8 mouse cellular contexts compared by ENCODE assay signal in the genomic region with DNA sequence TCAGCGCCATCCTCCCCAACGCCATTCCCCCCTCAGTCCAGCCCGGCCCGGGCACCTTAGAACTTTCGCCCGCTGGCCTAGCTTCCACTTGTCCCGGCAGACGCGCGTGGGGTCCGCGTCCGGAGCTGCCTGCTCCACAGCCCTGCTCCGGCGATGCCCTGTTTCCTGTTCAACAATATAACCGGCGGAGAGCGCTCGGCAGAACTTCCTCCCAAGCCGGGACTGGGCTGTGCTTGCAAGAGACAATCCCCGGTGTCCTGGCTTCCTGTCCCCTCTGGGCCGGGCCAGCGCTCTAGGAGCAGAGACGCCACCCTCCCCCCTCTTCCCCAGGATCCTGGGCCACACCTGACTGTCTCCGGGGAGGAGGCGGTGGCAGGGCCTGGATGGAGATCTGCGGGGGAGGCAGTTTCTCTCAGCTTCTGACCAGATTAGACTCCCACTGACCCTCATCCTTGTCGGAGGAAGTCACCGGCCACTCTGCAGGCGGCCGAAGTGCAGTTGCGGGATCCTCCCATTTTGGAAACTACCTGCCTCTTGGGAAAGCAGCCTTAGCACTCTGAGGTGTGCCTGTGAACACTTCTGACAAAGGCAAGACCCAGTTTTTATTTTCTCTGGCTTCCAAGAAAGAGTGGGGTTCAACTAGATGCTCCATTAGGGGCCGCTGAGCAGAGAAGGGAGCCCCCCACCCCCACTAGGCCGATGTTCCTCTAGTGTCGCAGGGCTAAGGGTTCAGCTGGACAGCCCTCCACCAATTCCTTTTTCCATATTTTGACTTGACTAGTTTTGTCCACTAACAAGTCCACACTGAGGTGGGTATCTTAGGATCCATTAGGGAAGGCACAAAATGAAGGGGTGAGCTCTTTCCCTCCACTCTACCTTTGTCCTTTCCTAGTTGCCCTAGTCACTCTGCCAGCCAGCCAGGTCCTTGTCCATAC. TPM values are rescaled to one million over a fixed set of nuclear protein-coding genes. Genes with fewer than 3 reads are reported as not detected.
DNase-seq lines count a peak whose midpoint lies in the region; ATAC-seq and TF ChIP-seq lines count a peak whose summit lies in the region.

Gene Arhgap27 (minus strand): TSS at position 479 of the 935 bp plus-strand sequence.

- no peaks in the 10 kb centered on the region for H3K9me3 ChIP-seq in hindbrain, postnatal 0 days (ENCODE audit: low read length)
- no peaks in the 10 kb centered on the region; the same call in 1 of the 2 replicates for H3K9me3 ChIP-seq in limb, embryonic 12.5 days
- H3K9me3 ChIP-seq in midbrain, embryonic 14.5 days (ENCODE audit: control insufficient read depth, low read length), result no peaks in the 10 kb centered on the region

- peak; percentile 47 for DNase-seq in cerebellum, adult 11-12 months
- DNase-seq in cerebellum, adult 9-10 months, result no peak
- DNase-seq in cerebellum, postnatal 10 days, result peak; percentile 38 to 44
- peak; percentile 72 for DNase-seq in gastrocnemius, postnatal 14 days
- no peak for DNase-seq in hindbrain, postnatal 0 days (ENCODE audit: low spot score)
- DNase-seq in midbrain, embryonic 14.5 days, result peak; percentile 59
- DNase-seq in splenic B cell, adult 2 months (ENCODE audit: low read depth, low spot score), result peak; percentile 62

- peaks cover 15% of the 10 kb centered on the region for H3K27me3 ChIP-seq in hindbrain, postnatal 0 days (ENCODE audit: insufficient read depth, low read length)
- H3K27me3 ChIP-seq in limb, embryonic 12.5 days, result peaks cover 78% of the 10 kb centered on the region
- peaks cover 58% of the 10 kb centered on the region for H3K27me3 ChIP-seq in midbrain, embryonic 14.5 days (ENCODE audit: control insufficient read depth, insufficient read depth, low read length)
- H3K27me3 ChIP-seq in splenic B cell, adult 2 months (ENCODE audit: control insufficient read depth, insufficient read depth, low read length, poor library complexity, severe bottlenecking), result no peaks in the 10 kb centered on the region

- peak within 1 kb of the TSS; percentile 40 for H3K4me3 ChIP-seq in hindbrain, postnatal 0 days (ENCODE audit: low read length)
- H3K4me3 ChIP-seq in limb, embryonic 12.5 days (replicated peaks), result peak within 1 kb of the TSS; percentile 54
- H3K4me3 ChIP-seq in midbrain, embryonic 14.5 days (replicated peaks; ENCODE audit: low read depth, low read length), result peak within 1 kb of the TSS; percentile 30

- peak within 1 kb of the TSS; percentile 71 for H3K4me2 ChIP-seq in hindbrain, postnatal 0 days (ENCODE audit: low read depth, low read length)
- peak within 1 kb of the TSS; percentile 87 for H3K4me2 ChIP-seq in limb, embryonic 12.5 days
- peak within 1 kb of the TSS; percentile 55 for H3K4me2 ChIP-seq in midbrain, embryonic 14.5 days (ENCODE audit: low read length)

- TF ChIP-seq CTCF in hindbrain, postnatal 0 days (IDR thresholded peaks at IDR 0.05; ENCODE audit: low read depth), result no peak

- intact Hi-C loops in gastrocnemius, postnatal 14 days (cut with DNase I; ENCODE audit: low total_unique reads), result loop anchor here (5.0 kb wide), 1 partner anchor 34 kb away; no protein-coding TSS in a partner anchor

- H3K9ac ChIP-seq in hindbrain, postnatal 0 days (replicated peaks; ENCODE audit: low read length), result peak within 1 kb of the TSS; percentile 43; the same call in 1 of the 2 replicates
- H3K9ac ChIP-seq in limb, embryonic 12.5 days (replicated peaks), result peak within 1 kb of the TSS; percentile 51
- peak within 1 kb of the TSS; percentile 27; the same call in 1 of the 2 replicates for H3K9ac ChIP-seq in midbrain, embryonic 14.5 days (replicated peaks; ENCODE audit: low read length)

- peaks cover 9% of the 10 kb centered on the region for H3K36me3 ChIP-seq in hindbrain, postnatal 0 days (ENCODE audit: insufficient read depth, low read length)
- peaks cover 28% of the 10 kb centered on the region for H3K36me3 ChIP-seq in limb, embryonic 12.5 days
- peaks cover 12% of the 10 kb centered on the region for H3K36me3 ChIP-seq in midbrain, embryonic 14.5 days (ENCODE audit: control insufficient read depth, insufficient read depth, low read length)
- no peaks in the 10 kb centered on the region; the same call in 1 of the 2 replicates for H3K36me3 ChIP-seq in splenic B cell, adult 2 months (ENCODE audit: control insufficient read depth, insufficient read depth, low read length, poor library complexity, severe bottlenecking)

- peak within 1 kb of the TSS; percentile 58 for H3K27ac ChIP-seq in hindbrain, postnatal 0 days
- H3K27ac ChIP-seq in limb, embryonic 12.5 days, result peak within 1 kb of the TSS; percentile 59; the same call in 1 of the 2 replicates
- no peak within 1 kb of the TSS for H3K27ac ChIP-seq in midbrain, embryonic 14.5 days (replicated peaks; ENCODE audit: low read depth, low read length)

- WGBS in hindbrain, postnatal 0 days, result 3% methylated on average over 35 of the region's 35 CpGs
- WGBS in limb, embryonic 12.5 days, result 2% methylated on average over 35 of the region's 35 CpGs
- WGBS in midbrain, embryonic 14.5 days, result 3% methylated on average over 35 of the region's 35 CpGs

- H3K4me1 ChIP-seq in hindbrain, postnatal 0 days (ENCODE audit: insufficient read depth, low read length), result peaks cover 13% of the 10 kb centered on the region; the same call in 1 of the 2 replicates
- H3K4me1 ChIP-seq in limb, embryonic 12.5 days (replicated peaks), result peaks cover 42% of the 10 kb centered on the region
- peaks cover 12% of the 10 kb centered on the region for H3K4me1 ChIP-seq in midbrain, embryonic 14.5 days (ENCODE audit: control insufficient read depth, insufficient read depth, low read length)

- ATAC-seq in hindbrain, postnatal 0 days, result no peak
- ATAC-seq in limb, embryonic 12.5 days (ENCODE audit: insufficient number of reproducible peaks, insufficient read depth, low FRiP score, low TSS enrichment, low read depth), result no peak
- no peak for ATAC-seq in midbrain, embryonic 14.5 days (ENCODE audit: low FRiP score, low TSS enrichment)

RNA-seq across cellular contexts. Expression of gene Arhgap27, which starts in this region (rescaled TPM):
- 10 to 100 TPM in 1 of 2 experiments, 1 to 10 TPM in 1; 7.5 to 13.5 TPM for total RNA-seq in gastrocnemius, postnatal 14 days (2021)
- 7.7 and 12.2 TPM in 2 replicates for total RNA-seq in hindbrain, postnatal 0 days (2014; rRNA removed)
- 5.5 and 5.9 TPM in 2 replicates for polyA plus RNA-seq in hindbrain, postnatal 0 days (2015; fragmentation: Nextera tagmentation; extraction: Ambion mirVana)
- polyA plus RNA-seq in limb, embryonic 12.5 days (2016; fragmentation: Nextera tagmentation; extraction: Ambion mirVana), result 4.8 and 7.1 TPM in 2 replicates
- polyA plus RNA-seq in midbrain, embryonic 14.5 days (2014; fragmentation: Nextera tagmentation; extraction: Ambion mirVana), result 2.1 and 4.0 TPM in 2 replicates

Comparison
In these comparisons a context has a peak if more than half of its experiments do, and no peak if none do; other contexts are left out.
1. DNase-seq: peak in cerebellum, adult 11-12 months (single experiment), cerebellum, postnatal 10 days (2 of 2), gastrocnemius, postnatal 14 days (single experiment), midbrain, embryonic 14.5 days (single experiment) and splenic B cell, adult 2 months (single experiment); none in cerebellum, adult 9-10 months (single experiment) and hindbrain, postnatal 0 days (single experiment).
2. Peak in every context shown above with its lines, with median percentiles within 50 percentile points of each other: H3K4me2 ChIP-seq, H3K4me3 ChIP-seq and H3K9ac ChIP-seq.